Mouse (Mus musculus): ENCODE measurements around the gene Magi2. TPM values are rescaled to one million over a fixed set of nuclear protein-coding genes. Genes with fewer than 3 reads are reported as not detected.
"Not testable (repeated sequence)": the region's sequence is repeated elsewhere in the genome, so short reads cannot be mapped to it uniquely, and the experiment has no call there.

Gene Magi2
- polyA plus RNA-seq, 2 experiments = 0.08 to 0.15 TPM

- no peak for TF ChIP-seq EP300 (IDR thresholded peaks at IDR 0.05; ENCODE audit: low read depth)
- TF ChIP-seq CTCF (IDR thresholded peaks at IDR 0.05; ENCODE audit: low read depth) = no peak
- Histone ChIP-seq H3K27me3 (ENCODE audit: control insufficient read depth, insufficient read depth, low read length) (no peaks in the 10 kb centered on the region), H3K4me3 (ENCODE audit: insufficient read depth in 1 of 2, low read depth in 2 of 2, low read length in 2 of 2) (no peak overlapping the region), H3K36me3 (replicated peaks; ENCODE audit: control insufficient read depth, insufficient read depth, low read depth) (no peaks in the 10 kb centered on the region), H3K4me2 (ENCODE audit: low read depth) (no peak overlapping the region), H3K9ac (replicated peaks) (no peak overlapping the region), H3K9me3 (ENCODE audit: control insufficient read depth, low read length) (no peaks in the 10 kb centered on the region), H3K4me1 (replicated peaks; ENCODE audit: control insufficient read depth in 2 of 2, insufficient read depth in 2 of 2, low read length in 1 of 2) (no peaks in the 10 kb centered on the region), H3K27ac (no peak overlapping the region)
- no peak for DNase-seq (ENCODE audit: low read depth in 3 of 3, low spot score in 3 of 3)
- WGBS (ENCODE audit: insufficient replicate concordance) = 68% methylated on average over 9 of the region's 9 CpGs
- ATAC-seq (ENCODE audit: insufficient read depth) = no peak
Measured at GRCm38 (mm10) chr5:20521639-20522038, 1294.8 kb downstream of the Magi2 start.

GRCm38 (mm10) chr5:20522047-20522446 lies 1295.2 kb downstream of the Magi2 start:
- Histone ChIP-seq H3K4me1 (replicated peaks; ENCODE audit: control insufficient read depth in 2 of 2, insufficient read depth in 2 of 2, low read length in 1 of 2) (no peaks in the 10 kb centered on the region), H3K4me2 (ENCODE audit: low read depth) (no peak overlapping the region), H3K27me3 (ENCODE audit: control insufficient read depth, insufficient read depth, low read length) (no peaks in the 10 kb centered on the region), H3K9me3 (ENCODE audit: control insufficient read depth, low read length) (no peaks in the 10 kb centered on the region), H3K4me3 (ENCODE audit: insufficient read depth in 1 of 2, low read depth in 2 of 2, low read length in 2 of 2) (no peak overlapping the region), H3K9ac (replicated peaks) (no peak overlapping the region), H3K36me3 (replicated peaks; ENCODE audit: control insufficient read depth, insufficient read depth, low read depth) (no peaks in the 10 kb centered on the region), H3K27ac (no peak overlapping the region)
- TF ChIP-seq EP300 (IDR thresholded peaks at IDR 0.05; ENCODE audit: low read depth) (no peak), CTCF (IDR thresholded peaks at IDR 0.05; ENCODE audit: low read depth) (no peak)
- DNase-seq (ENCODE audit: low read depth in 3 of 3, low spot score in 3 of 3) = no peak
- WGBS (ENCODE audit: insufficient replicate concordance) = 85% methylated on average over 13 of the region's 13 CpGs
- ATAC-seq (ENCODE audit: insufficient read depth) = no peak

- Histone ChIP-seq H3K4me3 (ENCODE audit: insufficient read depth in 1 of 2, low read depth in 2 of 2, low read length in 2 of 2) (no peak overlapping the region), H3K4me2 (ENCODE audit: low read depth) (no peak overlapping the region), H3K36me3 (replicated peaks; ENCODE audit: control insufficient read depth, insufficient read depth, low read depth) (no peaks in the 10 kb centered on the region), H3K9ac (replicated peaks) (no peak overlapping the region), H3K4me1 (replicated peaks; ENCODE audit: control insufficient read depth in 2 of 2, insufficient read depth in 2 of 2, low read length in 1 of 2) (no peaks in the 10 kb centered on the region), H3K9me3 (ENCODE audit: control insufficient read depth, low read length) (no peaks in the 10 kb centered on the region), H3K27ac (no peak overlapping the region), H3K27me3 (ENCODE audit: control insufficient read depth, insufficient read depth, low read length) (no peaks in the 10 kb centered on the region)
- no peak for ATAC-seq (ENCODE audit: insufficient read depth)
- TF ChIP-seq CTCF (IDR thresholded peaks at IDR 0.05; ENCODE audit: low read depth) (no peak), EP300 (IDR thresholded peaks at IDR 0.05; ENCODE audit: low read depth) (no peak)
- no peak for DNase-seq (ENCODE audit: low read depth in 3 of 3, low spot score in 3 of 3)
Measured at GRCm38 (mm10) chr5:20523776-20524175, 1296.9 kb downstream of the Magi2 start.

DNA sequence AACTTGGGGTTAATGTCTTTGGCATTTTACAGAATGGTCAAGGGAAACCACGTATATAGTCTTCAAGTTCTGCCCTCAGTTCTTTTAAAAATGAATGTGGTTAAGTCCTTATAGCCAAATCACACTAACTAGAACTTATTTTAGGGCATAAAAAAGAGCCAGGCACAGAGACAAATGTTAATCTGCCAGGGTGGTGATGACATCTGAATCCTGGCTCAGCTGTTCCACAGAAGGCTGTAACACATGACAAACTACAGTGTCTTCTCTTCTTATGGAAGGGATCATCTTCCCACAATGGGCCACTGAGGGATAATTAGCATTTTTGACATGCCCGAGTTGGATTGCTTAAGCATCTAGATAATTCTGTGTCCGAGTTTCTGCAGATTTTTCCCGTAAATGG lies 1299.8 kb downstream of the Magi2 start:
- not testable (repeated sequence) for DNase-seq (ENCODE audit: low read depth in 3 of 3, low spot score in 3 of 3); ATAC-seq (ENCODE audit: insufficient read depth); H3K9ac ChIP-seq (replicated peaks); H3K4me3 ChIP-seq (ENCODE audit: insufficient read depth in 1 of 2, low read depth in 2 of 2, low read length in 2 of 2); H3K9me3 ChIP-seq (ENCODE audit: control insufficient read depth, low read length); H3K27ac ChIP-seq; H3K4me1 ChIP-seq (replicated peaks; ENCODE audit: control insufficient read depth in 2 of 2, insufficient read depth in 2 of 2, low read length in 1 of 2); H3K4me2 ChIP-seq (ENCODE audit: low read depth); H3K36me3 ChIP-seq (replicated peaks; ENCODE audit: control insufficient read depth, insufficient read depth, low read depth); H3K27me3 ChIP-seq (ENCODE audit: control insufficient read depth, insufficient read depth, low read length)
- WGBS (ENCODE audit: insufficient replicate concordance) = 50% methylated on average over 1 of the region's 4 CpGs

- DNase-seq (ENCODE audit: low read depth in 3 of 3, low spot score in 3 of 3) (no peak), ATAC-seq (ENCODE audit: insufficient read depth) (no peak)
- no peaks in the 10 kb centered on the region for H3K9me3 ChIP-seq (ENCODE audit: control insufficient read depth, low read length)
- H3K4me2 ChIP-seq (ENCODE audit: low read depth) = no peak overlapping the region
- TF ChIP-seq EP300 (IDR thresholded peaks at IDR 0.05; ENCODE audit: low read depth) = no peak
- no peak for TF ChIP-seq CTCF (IDR thresholded peaks at IDR 0.05; ENCODE audit: low read depth)
- H3K27ac ChIP-seq = no peak overlapping the region
- 58% methylated on average over 3 of the region's 3 CpGs for WGBS (ENCODE audit: insufficient replicate concordance)
- H3K4me3 ChIP-seq (ENCODE audit: insufficient read depth in 1 of 2, low read depth in 2 of 2, low read length in 2 of 2) = no peak overlapping the region
- H3K36me3 ChIP-seq (replicated peaks; ENCODE audit: control insufficient read depth, insufficient read depth, low read depth) = no peaks in the 10 kb centered on the region
- H3K27me3 ChIP-seq (ENCODE audit: control insufficient read depth, insufficient read depth, low read length) = no peaks in the 10 kb centered on the region
- no peak overlapping the region for H3K9ac ChIP-seq (replicated peaks)
- H3K4me1 ChIP-seq (replicated peaks; ENCODE audit: control insufficient read depth in 2 of 2, insufficient read depth in 2 of 2, low read length in 1 of 2) = no peaks in the 10 kb centered on the region
Measured at GRCm38 (mm10) chr5:20536544-20536943, 1309.7 kb downstream of the Magi2 start.
